Mouse (Mus musculus) A20 (cell line): ENCODE measurements at regions not wholly inside any gene's neighbourhood (a gene's known extent, or its start where the extent isn't known, plus 50 kb on each side); places are given as distances from the start of the nearest gene placed in this dataset.

ENCODE experiments used
- DNase-seq: peaks from one replicate; pipeline ENCODE4 v3.0.0-alpha.2; 2011; ENCODE audit warnings: low read depth, low spot score

GRCm38 (mm10) chr3:144324974-144325373 lies 120.0 kb upstream of the Lmo4 start:
- DNase-seq, result peak; percentile 3

GRCm38 (mm10) chr3:144323524-144323923 lies 118.5 kb upstream of the Lmo4 start:
- no peak for DNase-seq

GRCm38 (mm10) chr3:144319468-144320205 lies 114.6 kb upstream of the Lmo4 start:
- DNase-seq, result no peak

GRCm38 (mm10) chr3:144318761-144319467 lies 113.9 kb upstream of the Lmo4 start:
- no peak for DNase-seq

GRCm38 (mm10) chr3:144310748-144311147 lies 105.7 kb upstream of the Lmo4 start:
- no peak for DNase-seq

GRCm38 (mm10) chr3:144308616-144309015 lies 103.6 kb upstream of the Lmo4 start:
- DNase-seq, result no peak

GRCm38 (mm10) chr3:144307557-144307956 lies 102.5 kb upstream of the Lmo4 start:
- no peak for DNase-seq

GRCm38 (mm10) chr3:144305456-144305855 lies 100.4 kb upstream of the Lmo4 start:
- no peak for DNase-seq

- no peak for DNase-seq
These were observed 99.9 kb upstream of the Lmo4 start for GRCm38 (mm10) chr3:144304924-144305323.

- no peak for DNase-seq
These were observed 97.6 kb upstream of the Lmo4 start for GRCm38 (mm10) chr3:144302626-144303025.

- no peak for DNase-seq
These were observed 96.0 kb upstream of the Lmo4 start for GRCm38 (mm10) chr3:144301068-144301467.

- no peak for DNase-seq
These were observed 94.2 kb upstream of the Lmo4 start for GRCm38 (mm10) chr3:144299239-144299638.

- no peak for DNase-seq
These were observed 84.5 kb upstream of the Lmo4 start for GRCm38 (mm10) chr3:144289489-144289888.

- DNase-seq, result no peak
These were observed 81.1 kb upstream of the Lmo4 start for GRCm38 (mm10) chr3:144286100-144286499.

GRCm38 (mm10) chr3:144284326-144284725 lies 79.3 kb upstream of the Lmo4 start:
- DNase-seq, result no peak

GRCm38 (mm10) chr3:144273115-144273514 lies 68.1 kb upstream of the Lmo4 start:
- no peak for DNase-seq

GRCm38 (mm10) chr3:144270206-144270605 lies 65.2 kb upstream of the Lmo4 start:
- no peak for DNase-seq

GRCm38 (mm10) chr3:144264554-144264953 lies 59.5 kb upstream of the Lmo4 start:
- DNase-seq, result no peak

GRCm38 (mm10) chr3:144260886-144261285 lies 55.9 kb upstream of the Lmo4 start:
- DNase-seq, result no peak

- no peak for DNase-seq
These were observed 52.9 kb upstream of the Lmo4 start for GRCm38 (mm10) chr3:144257714-144258517.

GRCm38 (mm10) chr3:144257196-144257595 lies 52.2 kb upstream of the Lmo4 start:
- no peak for DNase-seq
